Comparison of ENCODE assay signal across 29 mouse cellular contexts in the genomic region with DNA sequence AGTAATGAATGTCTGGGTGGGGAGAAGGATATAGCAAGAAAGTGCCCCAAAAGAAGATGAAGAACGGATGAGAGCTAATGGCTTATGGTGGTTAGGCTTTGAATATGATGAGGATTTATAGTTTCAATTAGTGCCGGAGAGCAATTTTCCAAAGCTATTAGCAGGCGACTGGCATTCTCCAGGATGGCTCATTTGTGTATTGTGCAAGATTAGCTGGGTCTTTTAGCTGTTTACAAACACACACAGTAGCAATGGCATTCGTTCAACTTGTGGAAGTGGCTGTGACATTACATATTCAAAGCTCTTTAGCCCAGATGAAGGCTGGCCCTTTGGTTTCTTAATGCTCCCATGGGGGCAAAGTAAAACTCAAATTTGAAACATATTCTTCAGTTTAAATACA. TPM values are rescaled to one million over a fixed set of nuclear protein-coding genes. Genes with fewer than 3 reads are reported as not detected.
DNase-seq lines count a peak whose midpoint lies in the region; ATAC-seq and TF ChIP-seq lines count a peak whose summit lies in the region.
"Had no signal": no experiment of that assay in that cellular context is flagged by ENCODE, and none has a peak within 500 bp of the region (broad histone marks: within the 10 kb centered on the region; RNA-seq: fewer than 3 reads in every experiment).

No protein-coding gene starts in this region.

- no peaks in the 10 kb centered on the region for H3K27me3 ChIP-seq in hindbrain, postnatal 0 days (ENCODE audit: insufficient read depth, low read length)
- H3K27me3 ChIP-seq in hindbrain, embryonic 10.5 days (ENCODE audit: insufficient read depth, poor library complexity, severe bottlenecking) = no peaks in the 10 kb centered on the region
- no peaks in the 10 kb centered on the region for H3K27me3 ChIP-seq in neural tube, embryonic 15.5 days (replicated peaks)
- H3K27me3 ChIP-seq: embryonic facial prominence, embryonic 15.5 days; intestine, embryonic 15.5 days had no signal

- H3K4me2 ChIP-seq in hindbrain, postnatal 0 days (ENCODE audit: low read depth, low read length) = no peak overlapping the region
- H3K4me2 ChIP-seq in neural tube, embryonic 15.5 days = no peak overlapping the region
- H3K4me2 ChIP-seq: embryonic facial prominence, embryonic 15.5 days; intestine, embryonic 15.5 days had no signal

- WGBS in hindbrain, postnatal 0 days = 75% methylated on average over 4 of the region's 4 CpGs
- WGBS in hindbrain, embryonic 10.5 days = 82% methylated on average over 4 of the region's 4 CpGs
- 18% methylated on average over 4 of the region's 4 CpGs for WGBS in neural tube, embryonic 15.5 days

- TF ChIP-seq CTCF in hindbrain, postnatal 0 days (IDR thresholded peaks at IDR 0.05; ENCODE audit: low read depth) = no peak

- 0 out of 2 replicates have a peak, but pooled peaks cover 3% of the 10 kb centered on the region for H3K4me1 ChIP-seq in hindbrain, postnatal 0 days (ENCODE audit: insufficient read depth, low read length)
- no peaks in the 10 kb centered on the region for H3K4me1 ChIP-seq in hindbrain, embryonic 10.5 days (replicated peaks)
- H3K4me1 ChIP-seq in neural tube, embryonic 15.5 days = peaks cover 20% of the 10 kb centered on the region
- H3K4me1 ChIP-seq: embryonic facial prominence, embryonic 15.5 days; forebrain, embryonic 10.5 days; heart, embryonic 10.5 days; intestine, embryonic 15.5 days had no signal

- no peak overlapping the region for H3K9ac ChIP-seq in hindbrain, postnatal 0 days (replicated peaks; ENCODE audit: low read length)
- H3K9ac ChIP-seq in neural tube, embryonic 15.5 days (replicated peaks) = no peak overlapping the region
- H3K9ac ChIP-seq: embryonic facial prominence, embryonic 15.5 days; intestine, embryonic 15.5 days had no signal

- DNase-seq in adrenal gland, postnatal 10 days = peak; percentile 3
- no peak for DNase-seq in adrenal gland, adult 18-20 months (ENCODE audit: low spot score in 2 of 2)
- peak; percentile 45 for DNase-seq in hindbrain, postnatal 0 days (ENCODE audit: low spot score)
- DNase-seq in hindbrain, embryonic 10.5 days (ENCODE audit: low spot score) = no peak
- peak; percentile 17 for DNase-seq in adipocyte (ENCODE audit: low spot score)
- DNase-seq in spleen, postnatal 10 days (ENCODE audit: low spot score in 2 of 2) = no peak
- DNase-seq: adrenal gland, adult 2 months; adrenal gland, postnatal 36 days; B cell, adult 2 months; cerebellum, adult 11 months; cerebellum, adult 8-10 months; cerebellum, postnatal 14 days; embryo, embryonic 11 days; gastrocnemius, adult 2 months; gastrocnemius, postnatal 25 days; heart, postnatal 10 days; heart, postnatal 4 days had no signal

- no peaks in the 10 kb centered on the region for H3K36me3 ChIP-seq in hindbrain, postnatal 0 days (ENCODE audit: insufficient read depth, low read length)
- no peaks in the 10 kb centered on the region for H3K36me3 ChIP-seq in hindbrain, embryonic 10.5 days
- no peaks in the 10 kb centered on the region for H3K36me3 ChIP-seq in neural tube, embryonic 15.5 days
- H3K36me3 ChIP-seq: embryonic facial prominence, embryonic 15.5 days; forebrain, embryonic 10.5 days; heart, embryonic 10.5 days; intestine, embryonic 15.5 days had no signal

- no peaks in the 10 kb centered on the region for H3K9me3 ChIP-seq in hindbrain, postnatal 0 days (ENCODE audit: low read length)
- no peaks in the 10 kb centered on the region for H3K9me3 ChIP-seq in hindbrain, embryonic 10.5 days
- H3K9me3 ChIP-seq in neural tube, embryonic 15.5 days (replicated peaks) = no peaks in the 10 kb centered on the region
- H3K9me3 ChIP-seq: embryonic facial prominence, embryonic 15.5 days; forebrain, embryonic 10.5 days; heart, embryonic 10.5 days; intestine, embryonic 15.5 days had no signal

- no peak overlapping the region for H3K4me3 ChIP-seq in hindbrain, postnatal 0 days (ENCODE audit: low read length)
- H3K4me3 ChIP-seq in hindbrain, embryonic 10.5 days = no peak overlapping the region
- no peak overlapping the region for H3K4me3 ChIP-seq in neural tube, embryonic 15.5 days (replicated peaks)
- H3K4me3 ChIP-seq: embryonic facial prominence, embryonic 15.5 days; erythroblast, embryonic 14.5 days; forebrain, embryonic 10.5 days; gastrocnemius, adult 2 months; heart, embryonic 10.5 days; intestine, embryonic 15.5 days had no signal

- 0 out of 2 replicates have a peak, but pooled peaks have one; percentile 18 for ATAC-seq in hindbrain, postnatal 0 days
- peak; percentile 86 for ATAC-seq in neural tube, embryonic 15.5 days (ENCODE audit: low FRiP score)
- ATAC-seq: forebrain, embryonic 14.5 days; intestine, embryonic 15.5 days had no signal

- no peak overlapping the region for H3K27ac ChIP-seq in hindbrain, postnatal 0 days
- H3K27ac ChIP-seq in hindbrain, embryonic 10.5 days = no peak overlapping the region
- H3K27ac ChIP-seq in neural tube, embryonic 15.5 days (replicated peaks) = peak overlapping the region; percentile 70
- H3K27ac ChIP-seq: embryonic facial prominence, embryonic 15.5 days; forebrain, embryonic 10.5 days; gastrocnemius, adult 2 months; heart, embryonic 10.5 days; intestine, embryonic 15.5 days had no signal

RNA-seq across cellular contexts. Expression of gene Gm10234, which starts 56.4 kb away (rescaled TPM):
- not detected for total RNA-seq in adrenal gland, postnatal 10 days (2021)
- total RNA-seq in adrenal gland, adult 18-20 months (2021) = not detected
- not detected in 2 replicates for total RNA-seq in hindbrain, postnatal 0 days (2014; rRNA removed)
- polyA plus RNA-seq in hindbrain, postnatal 0 days (2015; fragmentation: Nextera tagmentation; extraction: Ambion mirVana) = not detected in 2 replicates
- polyA plus RNA-seq in hindbrain, embryonic 10.5 days (2016; fragmentation: Nextera tagmentation; extraction: Ambion mirVana) = not detected in 2 replicates
- polyA plus RNA-seq in neural tube, embryonic 15.5 days (2015; fragmentation: Nextera tagmentation; extraction: Ambion mirVana) = not detected in 2 replicates
- total RNA-seq: adrenal gland, adult 2 months; adrenal gland, postnatal 36 days; common myeloid progenitor, adult 5-6 weeks; gastrocnemius, adult 2 months; gastrocnemius, postnatal 25 days; granulocyte monocyte progenitor cell, adult 5-6 weeks; heart, postnatal 10 days; heart, postnatal 4 days; MEL had no signal
- polyA plus RNA-seq: adrenal gland, adult 2 months; embryonic facial prominence, embryonic 11.5 days; embryonic facial prominence, embryonic 15.5 days; erythroblast, embryonic 14.5 days; forebrain, embryonic 10.5 days; forebrain, embryonic 14.5 days; heart, embryonic 10.5 days; heart, embryonic 14.5 days; intestine, embryonic 15.5 days had no signal

Comparison
In these comparisons a context has a peak if more than half of its experiments do, and no peak if none do; other contexts are left out.
1. DNase-seq: peak in adrenal gland, postnatal 10 days (single experiment), hindbrain, postnatal 0 days (single experiment) and adipocyte (single experiment); none in adrenal gland, adult 18-20 months (0 of 2), hindbrain, embryonic 10.5 days (single experiment) and spleen, postnatal 10 days (0 of 2).